Mouse (Mus musculus) neural tube, embryonic 13.5 days (tissue): ENCODE measurements around the gene Phf21b. TPM values are rescaled to one million over a fixed set of nuclear protein-coding genes. Genes with fewer than 3 reads are reported as not detected.

Experiments
- ATAC-seq: fragments of 200-750 bp; cut with Nextera tagmentation; 2 replicates; pipeline ENCODE4 v1.8.0; 2017; ENCODE audit warnings: low read depth, mild to moderate bottlenecking, moderate TSS enrichment, moderate library complexity
- H3K27ac ChIP-seq: fragments of 300-500 bp; sonication (generic); replicated peaks from 2 replicates; pipeline ENCODE4 v1.5.1; 2015; ENCODE audit warnings: moderate library complexity, mild to moderate bottlenecking, inconsistent platforms
- H3K27me3 ChIP-seq: fragments of 300-500 bp; sonication (generic); 2 replicates; pipeline ENCODE4 v1.6.1; 2015; ENCODE audit warnings: mild to moderate bottlenecking, inconsistent platforms
- H3K36me3 ChIP-seq: fragments of 300-500 bp; sonication (generic); 2 replicates; pipeline ENCODE4 v1.6.1; 2015; ENCODE audit warnings: mild to moderate bottlenecking, inconsistent platforms
- H3K4me1 ChIP-seq: fragments of 300-500 bp; sonication (generic); replicated peaks from 2 replicates; pipeline ENCODE4 v1.6.1; 2015; ENCODE audit warnings: inconsistent platforms
- H3K4me2 ChIP-seq: fragments of 300-500 bp; sonication (generic); 2 replicates; pipeline ENCODE4 v1.6.1; 2015; ENCODE audit warnings: inconsistent platforms, mild to moderate bottlenecking, moderate library complexity
- H3K4me3 ChIP-seq: fragments of 300-500 bp; sonication (generic); 2 replicates; pipeline ENCODE4 v1.5.1; 2015; ENCODE audit warnings: mild to moderate bottlenecking, inconsistent platforms
- H3K9ac ChIP-seq: fragments of 300-500 bp; sonication (generic); 2 replicates; pipeline ENCODE4 v1.6.1; 2015; ENCODE audit warnings: moderate library complexity, mild to moderate bottlenecking, inconsistent platforms
- H3K9me3 ChIP-seq: fragments of 300-500 bp; sonication (generic); 2 replicates; pipeline ENCODE4 v1.6.1; 2016; ENCODE audit warnings: inconsistent platforms
- WGBS: fragments of 180-500 bp; shearing (Covaris S2); methylation state at CpG from one replicate; pipeline ENCODE4 v1.1.7; 2015; 5-methylcytosine and 5-hydroxymethylcytosine counted together
- polyA plus RNA-seq: library from polyadenylated mRNA; unstranded; fragments of >200 nt; fragmentation: Nextera tagmentation; extraction: Ambion mirVana; gene quantifications from 2 replicates; pipeline ENCODE4 v1.2.1, GENCODE M21; 2015

Gene Phf21b
- polyA plus RNA-seq, 1 experiment from 2014 or later, result 11.5 TPM

DNA sequence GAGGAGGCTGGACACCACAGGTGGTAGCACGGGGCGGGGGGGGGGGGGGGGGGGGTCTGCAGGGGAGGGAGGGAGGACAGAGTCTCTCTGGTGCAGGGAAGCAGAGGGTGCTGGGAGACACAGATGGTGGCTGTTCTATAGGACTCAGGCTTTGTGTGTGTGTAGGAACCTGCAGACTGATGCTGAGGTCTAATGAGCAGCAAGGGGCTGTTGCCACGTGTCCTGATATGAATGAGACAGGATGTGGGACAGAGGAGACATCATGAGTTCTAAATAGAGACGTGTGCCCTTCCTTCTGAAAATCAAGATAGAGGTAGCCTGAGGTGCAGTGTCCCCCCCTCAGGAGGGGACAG, 118.9 kb downstream of the Phf21b start:
- Histone ChIP-seq H3K4me2 (no peak overlapping the region), H3K27me3 (no peaks in the 10 kb centered on the region), H3K27ac (peak overlapping the region; percentile 71), H3K9ac (no peak overlapping the region), H3K4me3 (no peak overlapping the region), H3K36me3 (no peaks in the 10 kb centered on the region), H3K9me3 (no peaks in the 10 kb centered on the region), H3K4me1 (peaks cover 30% of the 10 kb centered on the region)
- no peak for ATAC-seq
- 36% methylated on average over 2 of the region's 4 CpGs for WGBS

- H3K9ac ChIP-seq, result no peak overlapping the region
- H3K27ac ChIP-seq, result peak overlapping the region; percentile 71
- no peaks in the 10 kb centered on the region for H3K9me3 ChIP-seq
- peak overlapping the region; percentile 20; the same call in 1 of the 2 replicates for H3K4me2 ChIP-seq
- 33% methylated on average over 11 of the region's 11 CpGs for WGBS
- H3K4me3 ChIP-seq, result no peak overlapping the region
- no peaks in the 10 kb centered on the region for H3K27me3 ChIP-seq
- ATAC-seq, result peak; percentile 61
- no peaks in the 10 kb centered on the region for H3K36me3 ChIP-seq
- H3K4me1 ChIP-seq, result peaks cover 35% of the 10 kb centered on the region
These were observed 119.4 kb downstream of the Phf21b start for GRCm38 (mm10) chr15:84736346-84736993.

Other genes with a start within 250 kb of the Phf21b start
- gene Prr5, start 186.4 kb downstream of the Phf21b start, polyA plus RNA-seq, result 21.9 and 24.2 TPM in 2 replicates
- gene Arhgap8, start 136.0 kb downstream of the Phf21b start, polyA plus RNA-seq, result 1.7 and 2.2 TPM in 2 replicates
- gene Gm29666, start 64.0 kb upstream of the Phf21b start, polyA plus RNA-seq, result 0.87 and 0.88 TPM in 2 replicates
- 27.4 and 30.7 TPM in 2 replicates for gene Nup50, start 67.4 kb upstream of the Phf21b start, polyA plus RNA-seq
- 17.4 and 18.8 TPM in 2 replicates for gene 5031439G07Rik, start 132.5 kb upstream of the Phf21b start, polyA plus RNA-seq
- gene Upk3a, start 161.1 kb upstream of the Phf21b start, polyA plus RNA-seq, result 0.59 and 0.65 TPM in 2 replicates
- 25.6 and 28.2 TPM in 2 replicates for gene Fam118a, start 172.9 kb upstream of the Phf21b start, polyA plus RNA-seq